Mouse (Mus musculus) mouse trophoblast stem cell (cell line): Measurements from ENCODE around the gene Vsig4.
"Not testable (repeated sequence)": the region's sequence is repeated elsewhere in the genome, so short reads cannot be mapped to it uniquely, and the experiment has no call there.

Source experiments
- in situ Hi-C, 2 experiments: fragments of 300-500 bp; cut with MseI, MboI; formaldehyde crosslinking; loops; 2 replicates in 1 of 2; 3 replicates in 1 of 2; pipeline ENCODE4 v1.15.1; 2025

Vsig4 gene

GRCm38 (mm10) chrX:96293338-96293737 lies at the start of gene Vsig4:
TSS of gene Vsig4 (minus strand) at chrX:96293438.
- in situ Hi-C loops: no loop called here

- in situ Hi-C loops: no loop called here
These were observed 45.9 kb upstream of the Vsig4 start for GRCm38 (mm10) chrX:96339108-96339507.

- in situ Hi-C loops: no loop called here
These were observed 36.5 kb upstream of the Vsig4 start for GRCm38 (mm10) chrX:96329764-96330163.

GRCm38 (mm10) chrX:96256509-96256908 lies 36.7 kb downstream of the Vsig4 start:
- in situ Hi-C loops: no loop called here

DNA sequence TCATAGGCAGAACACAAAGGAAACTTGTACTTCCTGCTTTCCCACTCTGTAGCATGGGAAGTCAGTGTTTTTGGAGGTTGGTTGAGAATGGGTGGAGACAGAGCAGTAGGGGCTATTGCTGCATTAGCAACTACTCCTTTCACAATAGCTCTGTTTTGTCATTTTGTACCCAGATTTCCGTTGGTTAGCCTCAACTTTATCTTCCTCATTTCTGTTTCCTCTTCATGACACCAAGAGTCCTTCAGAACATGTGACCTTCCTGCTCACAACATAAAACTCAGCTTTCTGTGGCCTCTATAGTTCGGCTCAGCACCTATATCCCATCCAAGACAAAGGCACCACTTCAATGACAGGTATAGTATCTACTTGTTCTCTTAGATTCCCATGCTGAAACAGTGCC lies 53.6 kb downstream of the Vsig4 start:
- in situ Hi-C loops: no loop called here

- in situ Hi-C loops: no loop called here
These were observed 54.2 kb downstream of the Vsig4 start for GRCm38 (mm10) chrX:96239037-96239436.

DNA sequence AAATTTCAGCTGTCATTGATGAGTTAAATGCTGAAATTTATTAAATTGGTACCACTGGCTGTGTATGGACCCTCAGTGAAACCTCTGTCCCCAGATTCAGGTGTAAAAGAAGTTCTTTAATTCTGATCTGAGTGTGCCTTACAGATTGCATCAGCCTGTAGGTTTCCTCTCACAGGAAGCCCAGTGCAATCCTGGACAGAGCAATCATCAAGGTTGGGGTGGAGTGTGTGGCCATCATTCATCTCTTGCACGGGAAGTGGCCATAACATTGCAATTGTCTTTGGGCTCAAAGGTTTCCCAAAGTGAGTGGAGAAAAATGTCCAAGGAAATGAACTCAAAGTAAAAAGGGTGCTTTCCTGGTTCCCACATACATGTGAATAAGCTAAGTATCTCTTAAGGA lies 57.5 kb downstream of the Vsig4 start:
- in situ Hi-C loops: no loop called here

DNA sequence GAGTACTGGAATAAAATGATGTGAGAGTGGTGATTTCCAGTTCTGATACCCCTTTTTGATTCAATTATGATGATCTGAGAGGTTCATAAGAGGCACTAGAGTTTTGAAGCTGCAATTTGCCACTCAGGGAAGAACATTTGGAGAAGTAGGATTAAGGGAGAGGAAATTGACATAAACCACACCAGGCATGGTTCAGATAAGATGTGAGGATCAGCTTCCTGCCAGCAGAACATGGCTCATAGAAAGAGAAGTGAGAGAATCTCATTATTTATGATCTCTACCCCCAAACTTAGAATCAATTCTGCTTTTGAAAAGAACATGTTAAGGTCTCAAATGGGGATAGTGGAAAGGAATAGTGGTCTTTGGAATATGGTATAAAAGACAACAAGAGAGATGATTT lies 66.2 kb downstream of the Vsig4 start:
- in situ Hi-C loops: no loop called here

GRCm38 (mm10) chrX:96225474-96225873 lies 67.8 kb downstream of the Vsig4 start:
- in situ Hi-C loops: no loop called here

GRCm38 (mm10) chrX:96224210-96224609 lies 69.0 kb downstream of the Vsig4 start:
- in situ Hi-C loops: no loop called here

GRCm38 (mm10) chrX:96218088-96218487 lies 75.2 kb downstream of the Vsig4 start:
- in situ Hi-C loops: no loop called here

GRCm38 (mm10) chrX:96206872-96207271 lies 86.4 kb downstream of the Vsig4 start:
- in situ Hi-C loops: no loop called here

DNA sequence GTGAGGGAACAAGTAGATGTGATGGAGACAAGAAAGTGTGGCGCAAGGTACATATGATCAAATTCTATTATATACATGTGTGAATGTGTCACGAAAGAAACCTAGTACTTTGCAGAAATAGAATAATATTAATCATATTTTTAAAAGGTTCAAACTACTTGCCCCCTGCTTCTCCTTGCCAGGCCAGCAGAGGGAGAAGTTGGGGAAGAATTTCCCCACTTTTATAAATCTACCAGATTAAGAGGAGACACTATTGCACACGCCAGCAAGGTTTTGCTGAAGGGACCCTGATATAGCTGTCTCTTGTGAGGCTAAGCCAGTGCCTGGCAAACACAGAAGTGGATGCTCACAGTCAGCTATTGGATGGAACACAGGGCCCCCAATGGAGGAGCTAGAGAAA lies 88.1 kb downstream of the Vsig4 start:
- in situ Hi-C loops: not testable (repeated sequence)
